Mouse (Mus musculus): ENCODE results near the gene Rhoa. TPM values are rescaled to one million over a fixed set of nuclear protein-coding genes. Genes with fewer than 3 reads are reported as not detected.

The Rhoa gene
- polyA plus RNA-seq, 1 experiment from 2014 or later = 646 TPM

DNA sequence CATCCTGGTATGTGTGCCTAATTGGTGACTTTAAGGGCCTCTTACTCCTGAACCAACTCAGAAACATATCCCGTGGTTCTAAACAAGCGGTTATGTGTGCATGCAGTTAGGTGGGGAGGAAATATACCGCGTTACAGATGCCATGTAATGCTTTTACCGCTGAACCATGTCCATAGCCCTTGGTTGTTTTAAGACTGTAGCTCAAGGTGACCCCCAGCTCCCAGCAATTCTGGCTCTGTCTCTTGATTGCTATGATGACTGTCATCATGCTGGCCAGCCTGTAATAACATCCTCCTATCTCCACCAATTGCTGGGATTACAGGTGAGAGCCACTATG is 35.2 kb downstream of the Rhoa start:
- 19% methylated on average over 5 of the region's 5 CpGs for WGBS (ENCODE audit: missing documents)
- Histone ChIP-seq H3K36me3 (ENCODE audit: inconsistent target) (no peaks in the 10 kb centered on the region), H3K79me2 (ENCODE audit: inconsistent target) (peaks cover 24% of the 10 kb centered on the region), H3K27ac (peak overlapping the region; percentile 98), H3K4me3 (ENCODE audit: inconsistent target) (peak overlapping the region; percentile 90)

DNA sequence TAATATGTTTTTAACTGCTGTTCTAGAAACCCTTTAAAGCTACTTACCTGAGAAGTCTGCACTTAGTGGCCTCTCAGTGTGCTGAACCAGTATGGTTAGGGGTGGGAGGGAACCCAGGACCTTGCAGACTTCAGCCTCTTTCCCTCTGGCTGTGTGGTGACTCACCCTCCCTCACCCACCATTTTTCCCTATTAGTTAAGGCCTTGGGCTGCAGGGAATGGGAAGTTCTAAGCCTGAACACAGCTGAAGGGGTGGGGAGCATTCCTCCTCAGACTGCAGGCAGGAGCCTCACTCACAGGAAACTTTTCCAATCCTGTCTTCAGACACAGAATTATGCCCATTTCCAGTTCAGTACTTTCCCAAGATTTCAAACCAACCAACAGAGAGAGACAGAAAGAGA is 35.9 kb downstream of the Rhoa start:
- Histone ChIP-seq H3K4me3 (ENCODE audit: inconsistent target) (no peak overlapping the region; the same call in 1 of the 2 replicates), H3K27ac (peak overlapping the region; percentile 98), H3K36me3 (ENCODE audit: inconsistent target) (no peaks in the 10 kb centered on the region), H3K79me2 (ENCODE audit: inconsistent target) (peaks cover 19% of the 10 kb centered on the region)

DNA sequence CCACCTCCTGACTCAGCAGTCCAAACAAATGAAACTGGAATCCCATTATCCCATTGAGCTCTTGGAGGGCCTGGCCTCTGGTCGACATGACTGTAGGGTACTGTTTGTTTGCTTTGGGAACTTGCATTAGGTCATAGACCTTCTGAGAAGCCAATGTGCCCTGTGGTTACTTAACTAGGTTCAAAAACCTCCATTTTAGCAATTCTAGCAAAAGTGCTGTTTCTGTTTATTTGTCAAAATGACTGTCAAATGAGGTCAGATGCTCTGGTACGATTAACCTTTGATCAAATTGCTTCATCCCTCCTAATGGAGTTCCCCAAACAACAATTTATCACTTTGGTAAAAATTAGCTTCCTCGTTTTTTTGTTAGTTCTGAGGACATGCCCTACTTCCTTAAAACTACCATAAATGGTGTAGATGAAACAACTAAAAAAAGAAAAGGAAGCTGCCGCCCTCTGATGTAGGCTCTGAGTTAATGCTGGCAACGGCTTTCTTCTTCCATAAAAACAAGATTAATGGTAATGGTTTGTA is 36.4 kb downstream of the Rhoa start:
- Histone ChIP-seq H3K79me2 (ENCODE audit: inconsistent target) (peaks cover 19% of the 10 kb centered on the region), H3K27ac (peak overlapping the region; percentile 98), H3K36me3 (ENCODE audit: inconsistent target) (no peaks in the 10 kb centered on the region), H3K4me3 (ENCODE audit: inconsistent target) (no peak overlapping the region)
- 3% methylated on average over 5 of the region's 5 CpGs for WGBS (ENCODE audit: missing documents)

DNA sequence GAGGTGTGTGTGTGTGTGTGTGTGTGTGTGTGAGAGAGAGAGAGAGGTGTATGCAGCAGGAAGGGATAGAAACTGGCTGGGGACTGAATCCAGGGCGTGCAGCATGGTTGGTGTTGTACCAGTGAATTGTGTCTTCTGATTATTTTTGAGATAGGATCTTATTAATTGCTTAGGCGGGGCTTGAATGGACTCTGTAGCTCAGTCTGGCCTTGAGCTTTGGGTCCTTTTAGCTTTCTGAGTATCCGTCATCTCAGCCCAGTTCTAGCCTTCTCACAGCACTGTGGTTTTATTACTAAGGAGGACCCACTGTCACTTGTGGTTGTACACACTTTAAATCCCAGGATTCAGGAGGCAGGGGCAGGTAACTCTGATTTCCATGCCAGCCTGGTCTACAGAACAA is 37.4 kb downstream of the Rhoa start:
- 74% methylated on average over 3 of the region's 3 CpGs for WGBS (ENCODE audit: missing documents)

DNA sequence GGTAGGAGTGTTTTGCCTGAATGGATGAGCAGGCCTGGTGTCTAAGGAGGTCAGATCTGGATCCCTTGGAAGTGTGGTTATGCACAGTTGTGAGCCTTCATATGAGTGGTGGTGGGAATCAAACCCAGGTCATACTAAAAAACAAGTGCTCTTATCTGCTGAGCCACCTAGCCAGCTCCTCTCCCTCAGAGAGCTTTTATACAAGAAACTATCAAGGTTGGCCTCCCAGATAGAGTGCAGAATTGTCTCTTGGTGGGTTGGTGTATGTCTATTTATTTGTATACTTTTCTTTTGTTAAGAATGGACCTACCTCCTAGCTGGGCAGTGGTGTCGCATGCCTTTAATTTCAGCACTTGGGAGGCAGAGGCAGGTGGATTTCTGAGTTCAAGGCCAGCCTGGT is 37.9 kb downstream of the Rhoa start:
- no peak overlapping the region for H3K4me3 ChIP-seq (ENCODE audit: inconsistent target)
- peak overlapping the region; percentile 98 for H3K27ac ChIP-seq
- WGBS (ENCODE audit: missing documents) = 100% methylated on average over 1 of the region's 1 CpGs

More for the DNA sequence above, 37.4 kb downstream of the Rhoa start:
- peaks cover 24% of the 10 kb centered on the region for H3K79me2 ChIP-seq (ENCODE audit: inconsistent target)
- no peak overlapping the region for H3K4me3 ChIP-seq (ENCODE audit: inconsistent target)
- H3K27ac ChIP-seq = peak overlapping the region; percentile 98
- no peaks in the 10 kb centered on the region for H3K36me3 ChIP-seq (ENCODE audit: inconsistent target)

DNA sequence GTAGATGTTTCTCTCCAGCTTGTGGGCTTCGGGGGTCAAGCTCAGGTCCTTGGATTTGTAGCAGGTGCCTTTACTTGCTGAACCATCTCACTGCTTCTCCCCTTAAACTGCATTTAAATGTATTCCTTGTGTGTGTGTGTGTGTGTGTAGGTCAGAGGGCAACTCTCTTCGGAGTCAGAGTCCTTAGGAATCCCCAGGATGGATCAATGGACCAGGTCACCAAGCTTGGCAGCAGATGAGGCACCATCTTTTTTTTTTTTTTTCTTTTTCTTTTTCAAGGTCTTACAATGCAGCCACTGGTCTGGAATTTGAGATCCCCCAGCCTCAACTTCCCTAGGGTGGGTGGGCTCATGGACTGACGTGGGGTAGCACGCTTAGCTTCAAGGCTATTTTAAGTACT is 38.5 kb downstream of the Rhoa start:
- H3K79me2 ChIP-seq (ENCODE audit: inconsistent target) = peaks cover 32% of the 10 kb centered on the region
- 92% methylated on average over 4 of the region's 4 CpGs for WGBS (ENCODE audit: missing documents)
- no peaks in the 10 kb centered on the region for H3K36me3 ChIP-seq (ENCODE audit: inconsistent target)
- no peak overlapping the region for H3K27ac ChIP-seq
- no peak overlapping the region for H3K4me3 ChIP-seq (ENCODE audit: inconsistent target)

More for the DNA sequence above, 37.9 kb downstream of the Rhoa start:
- Histone ChIP-seq H3K79me2 (ENCODE audit: inconsistent target) (peaks cover 29% of the 10 kb centered on the region), H3K36me3 (ENCODE audit: inconsistent target) (no peaks in the 10 kb centered on the region)

DNA sequence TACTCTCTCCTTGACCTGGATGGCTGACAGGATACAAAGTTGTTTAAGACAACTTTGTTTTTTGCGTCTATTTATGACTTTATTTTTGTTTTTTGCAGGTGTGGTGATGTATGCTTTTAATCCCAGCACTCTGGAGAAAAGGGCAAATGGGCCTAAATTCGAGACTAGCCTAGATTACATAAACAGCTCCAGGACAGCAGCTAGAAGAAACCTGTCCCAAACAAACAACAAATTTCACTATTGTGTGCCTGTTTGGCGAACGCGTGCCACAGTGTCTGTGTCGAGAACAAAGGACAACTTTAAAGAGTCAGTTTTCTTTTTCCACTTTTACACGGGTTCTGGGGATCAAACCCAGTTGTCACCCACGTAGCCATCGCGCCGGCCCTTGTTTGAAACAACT is 41.1 kb downstream of the Rhoa start:
- peaks cover 42% of the 10 kb centered on the region for H3K79me2 ChIP-seq (ENCODE audit: inconsistent target)
- WGBS (ENCODE audit: missing documents) = under 1% methylated on average over 11 of the region's 11 CpGs
- peak overlapping the region; percentile 88 for H3K27ac ChIP-seq
- peak overlapping the region; percentile 59 for H3K4me3 ChIP-seq (ENCODE audit: inconsistent target)
- H3K36me3 ChIP-seq (ENCODE audit: inconsistent target) = peaks cover 14% of the 10 kb centered on the region

DNA sequence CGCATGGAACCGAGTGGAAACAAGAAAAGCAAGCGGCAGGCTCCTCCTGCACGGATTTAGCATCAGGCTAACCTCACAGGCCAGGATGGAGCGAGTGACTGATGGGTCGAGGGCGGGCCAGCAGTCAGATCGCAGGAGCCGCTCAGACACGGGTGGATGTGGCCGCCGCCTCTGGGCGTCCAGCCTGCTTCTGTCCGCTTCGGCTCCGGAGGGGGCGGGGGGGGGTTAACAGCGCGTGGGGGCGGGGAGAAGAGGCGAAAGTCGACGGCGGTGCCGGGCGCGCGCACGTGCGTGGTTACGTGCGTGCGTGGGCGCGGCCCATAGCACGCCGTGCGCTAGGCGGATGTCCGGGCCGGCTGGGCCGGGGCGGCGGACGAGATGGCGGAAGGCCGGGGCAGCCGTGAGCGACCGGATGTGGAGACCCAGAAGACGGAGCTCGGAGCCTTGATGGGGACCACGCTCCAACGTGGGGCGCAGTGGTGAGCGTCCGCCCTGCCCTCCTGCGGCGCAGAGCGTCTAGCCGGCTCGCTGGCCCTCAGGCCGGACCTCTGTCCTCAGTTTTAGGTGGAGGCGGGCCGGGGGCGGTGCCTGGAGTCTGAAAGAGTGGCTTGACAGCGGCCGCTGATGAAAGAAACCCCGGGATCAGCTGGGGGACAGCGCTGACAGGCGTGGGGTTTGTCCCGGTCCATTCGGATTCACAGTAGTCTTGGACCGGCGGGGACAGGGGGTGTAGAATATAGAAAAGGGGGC is 41.8 kb downstream of the Rhoa start, which contains the start of gene Usp4:
Gene Usp4 (plus strand): TSS at position 314 of the 750 bp plus-strand sequence.
- H3K4me3 ChIP-seq (ENCODE audit: inconsistent target) = peak within 1 kb of the TSS; percentile 75
- H3K27ac ChIP-seq = peak within 1 kb of the TSS; percentile 88
- H3K79me2 ChIP-seq (ENCODE audit: inconsistent target) = peaks cover 49% of the 10 kb centered on the region
- WGBS (ENCODE audit: missing documents) = under 1% methylated on average over 67 of the region's 75 CpGs
- H3K36me3 ChIP-seq (ENCODE audit: inconsistent target) = peaks cover 21% of the 10 kb centered on the region

DNA sequence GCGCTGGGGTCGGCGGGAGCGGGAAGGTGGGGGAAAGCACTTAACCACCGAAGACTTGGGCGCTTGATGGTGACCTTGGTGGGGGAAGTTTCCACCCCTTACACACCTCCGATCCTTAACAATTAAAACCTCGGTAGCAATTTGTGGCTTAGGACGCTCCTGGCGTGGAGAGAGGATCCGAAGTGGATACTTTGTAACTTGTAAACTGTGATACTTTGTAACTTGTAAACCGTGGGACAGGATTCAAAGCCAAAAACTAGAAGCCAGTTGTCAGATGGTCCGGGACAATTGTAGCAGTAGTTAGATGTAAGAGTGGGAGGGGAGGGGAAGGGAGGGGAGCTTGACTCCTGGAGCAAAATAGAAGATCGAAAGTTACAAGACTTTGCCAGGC is 42.4 kb downstream of the Rhoa start:
- H3K27ac ChIP-seq = peak overlapping the region; percentile 61
- peaks cover 27% of the 10 kb centered on the region for H3K36me3 ChIP-seq (ENCODE audit: inconsistent target)
- WGBS (ENCODE audit: missing documents) = 4% methylated on average over 6 of the region's 14 CpGs
- H3K79me2 ChIP-seq (ENCODE audit: inconsistent target) = peaks cover 54% of the 10 kb centered on the region
- peak overlapping the region; percentile 75 for H3K4me3 ChIP-seq (ENCODE audit: inconsistent target)

DNA sequence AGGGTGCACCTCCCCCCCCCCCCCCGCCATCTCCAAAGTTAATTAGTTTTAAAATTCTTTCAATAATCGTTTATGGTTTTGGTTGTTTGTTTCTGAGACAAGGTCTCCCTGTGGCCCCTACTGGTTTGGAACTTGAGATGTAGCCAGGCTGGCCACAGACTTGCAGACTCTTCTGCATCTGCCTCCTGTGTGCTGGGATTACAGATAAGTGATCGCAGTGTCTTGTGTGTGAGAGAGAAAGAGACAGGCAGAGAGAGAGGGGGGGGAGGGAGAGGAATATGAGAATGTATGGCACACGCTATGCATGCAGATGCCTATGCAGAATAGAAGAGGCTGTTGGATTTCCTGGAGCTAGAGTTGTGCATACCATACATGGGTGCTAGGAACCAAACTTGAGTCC is 43.8 kb downstream of the Rhoa start:
- WGBS (ENCODE audit: missing documents) = 88% methylated on average over 4 of the region's 4 CpGs
- no peak overlapping the region for H3K4me3 ChIP-seq (ENCODE audit: inconsistent target)
- no peak overlapping the region for H3K27ac ChIP-seq
- peaks cover 69% of the 10 kb centered on the region for H3K79me2 ChIP-seq (ENCODE audit: inconsistent target)
- peaks cover 37% of the 10 kb centered on the region for H3K36me3 ChIP-seq (ENCODE audit: inconsistent target)

DNA sequence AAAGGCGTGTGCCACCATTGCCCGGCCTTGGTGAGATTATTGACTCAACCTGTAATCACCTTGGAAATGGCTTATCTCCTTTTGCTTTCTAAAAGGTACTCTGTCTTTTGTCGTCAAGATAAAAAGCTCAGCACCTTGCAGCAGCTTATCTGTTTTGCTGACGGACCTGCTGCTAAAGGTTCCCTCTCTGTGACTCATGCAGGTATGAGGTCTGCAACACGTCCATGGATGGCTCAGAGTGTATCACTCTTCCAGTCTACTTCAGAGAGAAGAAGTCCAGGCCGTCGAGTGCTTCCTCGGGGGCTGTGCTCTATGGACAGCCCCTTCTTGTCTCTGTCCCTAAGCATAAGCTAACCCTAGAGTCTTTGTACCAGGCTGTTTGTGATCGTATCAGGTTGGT is 72.3 kb downstream of the Rhoa start:
- Histone ChIP-seq H3K79me2 (ENCODE audit: inconsistent target) (no peaks in the 10 kb centered on the region), H3K4me3 (ENCODE audit: inconsistent target) (no peak overlapping the region), H3K27ac (no peak overlapping the region), H3K36me3 (ENCODE audit: inconsistent target) (peaks cover 92% of the 10 kb centered on the region)
- 95% methylated on average over 9 of the region's 9 CpGs for WGBS (ENCODE audit: missing documents)

DNA sequence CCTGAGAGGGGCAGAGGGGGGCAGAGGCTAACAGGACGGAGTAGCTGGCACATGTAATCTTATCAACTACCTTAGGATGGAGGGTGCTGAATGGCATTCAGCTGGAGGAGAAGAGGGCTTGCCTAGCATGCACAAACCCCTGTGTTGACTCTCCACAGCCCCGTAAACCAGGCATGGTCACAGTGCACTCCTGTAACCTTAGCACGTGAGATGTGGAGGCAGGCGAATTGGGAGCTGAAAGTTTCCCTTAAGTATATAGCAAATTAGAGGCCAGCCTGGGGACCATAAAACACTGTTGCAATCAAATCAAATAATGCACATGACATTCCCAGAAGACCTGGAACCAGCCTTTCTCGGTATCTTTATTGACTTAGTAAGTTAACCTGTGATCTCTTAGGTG is 72.8 kb downstream of the Rhoa start:
- no peak overlapping the region for H3K4me3 ChIP-seq (ENCODE audit: inconsistent target)
- H3K36me3 ChIP-seq (ENCODE audit: inconsistent target) = peaks cover 89% of the 10 kb centered on the region
- no peaks in the 10 kb centered on the region for H3K79me2 ChIP-seq (ENCODE audit: inconsistent target)
- no peak overlapping the region for H3K27ac ChIP-seq
- 99% methylated on average over 5 of the region's 5 CpGs for WGBS (ENCODE audit: missing documents)

DNA sequence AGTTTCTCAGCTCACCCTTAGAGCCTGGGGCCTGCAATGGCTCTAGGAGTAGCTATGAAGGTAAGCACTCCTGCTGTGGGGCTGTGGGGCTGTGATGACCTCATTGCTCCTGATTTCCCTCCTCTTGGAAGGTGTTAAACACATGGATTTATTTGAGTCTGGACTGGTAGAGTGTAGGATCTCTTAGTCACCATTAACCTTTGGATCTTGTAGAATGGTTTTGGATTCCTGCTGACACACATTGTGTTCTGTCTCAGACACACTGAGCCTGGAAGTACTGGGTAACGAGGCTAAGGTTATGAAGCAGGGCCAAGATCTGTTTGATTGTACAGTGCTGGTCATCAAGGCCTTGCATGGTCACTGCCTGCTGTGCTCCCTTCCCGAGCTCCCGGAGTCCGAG is 73.4 kb downstream of the Rhoa start:
- peaks cover 89% of the 10 kb centered on the region for H3K36me3 ChIP-seq (ENCODE audit: inconsistent target)
- H3K27ac ChIP-seq = no peak overlapping the region
- H3K79me2 ChIP-seq (ENCODE audit: inconsistent target) = no peaks in the 10 kb centered on the region
- 92% methylated on average over 4 of the region's 4 CpGs for WGBS (ENCODE audit: missing documents)
- H3K4me3 ChIP-seq (ENCODE audit: inconsistent target) = no peak overlapping the region

DNA sequence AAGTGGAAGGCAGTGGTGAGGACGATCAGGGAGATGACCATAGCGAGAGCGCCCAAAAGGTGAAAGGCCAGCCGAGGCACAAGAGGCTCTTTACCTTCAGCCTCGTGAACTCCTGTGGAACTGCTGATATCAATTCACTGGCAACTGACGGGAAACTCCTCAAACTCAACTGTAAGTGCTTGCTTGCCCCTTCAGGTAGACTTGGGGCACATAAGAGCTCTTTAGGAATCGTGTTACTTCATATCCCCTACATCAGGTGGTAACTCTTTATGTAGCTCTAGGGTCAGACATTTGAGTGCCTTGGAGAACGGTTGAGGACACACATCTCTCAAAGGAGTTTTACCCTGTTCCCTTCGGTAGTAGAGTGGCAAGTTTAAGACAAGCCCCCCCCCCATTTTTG is 75.5 kb downstream of the Rhoa start:
- no peak overlapping the region for H3K4me3 ChIP-seq (ENCODE audit: inconsistent target)
- peaks cover 88% of the 10 kb centered on the region for H3K36me3 ChIP-seq (ENCODE audit: inconsistent target)
- no peak overlapping the region for H3K27ac ChIP-seq
- H3K79me2 ChIP-seq (ENCODE audit: inconsistent target) = no peaks in the 10 kb centered on the region
- WGBS (ENCODE audit: missing documents) = 96% methylated on average over 9 of the region's 9 CpGs

DNA sequence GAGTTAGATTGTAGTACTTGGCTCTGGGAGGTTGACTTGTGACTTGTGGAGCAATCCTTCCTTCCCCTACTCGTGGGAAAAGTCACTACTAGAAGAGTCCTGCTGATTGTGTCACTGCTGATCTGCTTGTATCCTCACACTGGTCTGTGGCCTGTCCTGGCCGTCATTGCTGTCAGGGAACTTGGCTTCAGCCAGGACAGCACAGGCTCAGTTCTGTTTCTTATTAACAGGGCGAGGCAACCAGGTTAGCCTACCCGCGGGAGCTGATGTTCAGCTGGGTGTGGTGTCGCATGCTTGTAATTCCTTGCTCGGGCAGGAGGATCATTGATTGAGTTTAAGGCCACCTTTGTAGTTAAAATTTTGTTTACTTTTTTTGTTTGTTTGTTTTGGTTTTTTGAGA is 79.1 kb downstream of the Rhoa start:
- Histone ChIP-seq H3K79me2 (ENCODE audit: inconsistent target) (no peaks in the 10 kb centered on the region), H3K4me3 (ENCODE audit: inconsistent target) (no peak overlapping the region), H3K27ac (no peak overlapping the region), H3K36me3 (ENCODE audit: inconsistent target) (peaks cover 87% of the 10 kb centered on the region)
- 90% methylated on average over 7 of the region's 7 CpGs for WGBS (ENCODE audit: missing documents)

DNA sequence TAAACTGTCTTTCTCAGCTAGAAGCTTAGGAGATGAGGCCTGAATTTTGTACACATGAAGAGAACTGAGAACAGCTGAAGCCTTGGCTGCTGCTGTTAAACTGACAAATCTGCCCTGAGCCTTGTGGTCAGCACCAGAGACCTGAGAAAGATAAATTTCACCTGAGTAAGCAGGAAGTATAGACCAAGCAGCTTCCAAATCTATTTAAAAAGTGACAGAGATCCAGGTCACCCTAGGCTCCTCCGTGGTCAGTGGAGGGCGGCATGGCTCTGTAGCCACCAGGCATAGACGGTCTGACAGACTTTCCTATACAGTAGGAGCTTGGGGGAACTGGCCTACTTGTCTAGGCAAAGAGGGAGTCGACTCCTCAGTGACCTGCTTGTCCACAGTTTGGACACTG is 80.9 kb downstream of the Rhoa start:
- H3K4me3 ChIP-seq (ENCODE audit: inconsistent target) = no peak overlapping the region
- no peaks in the 10 kb centered on the region for H3K79me2 ChIP-seq (ENCODE audit: inconsistent target)
- H3K27ac ChIP-seq = no peak overlapping the region
- WGBS (ENCODE audit: missing documents) = 94% methylated on average over 4 of the region's 4 CpGs
- H3K36me3 ChIP-seq (ENCODE audit: inconsistent target) = peaks cover 86% of the 10 kb centered on the region

Measured in macrophage (primary cell).